In genomic region chr3:55207665-55208064, GRCm38 (mm10) we compare ENCODE assay signal across 26 mouse cellular contexts. TPM values are rescaled to one million over a fixed set of nuclear protein-coding genes. Genes with fewer than 3 reads are reported as not detected.
DNase-seq lines count a peak whose midpoint lies in the region; ATAC-seq and TF ChIP-seq lines count a peak whose summit lies in the region.
"Had no signal": no experiment of that assay in that cellular context is flagged by ENCODE, and none has a peak within 500 bp of the region (broad histone marks: within the 10 kb centered on the region; RNA-seq: fewer than 3 reads in every experiment).

No protein-coding gene starts in this region.

- H3K4me2 ChIP-seq in hindbrain, postnatal 0 days (ENCODE audit: low read depth, low read length): no peak overlapping the region
- H3K4me2 ChIP-seq in hindbrain, embryonic 11.5 days (replicated peaks; ENCODE audit: low read depth, low read length): no peak overlapping the region
- H3K4me2 ChIP-seq in midbrain, embryonic 15.5 days: no peak overlapping the region
- H3K4me2 ChIP-seq in midbrain, embryonic 13.5 days (replicated peaks): no peak overlapping the region
- H3K4me2 ChIP-seq in liver, postnatal 0 days (ENCODE audit: low read depth, low read length): no peak overlapping the region
- H3K4me2 ChIP-seq: heart, embryonic 12.5 days; hindbrain, embryonic 14.5 days; kidney, embryonic 15.5 days; limb, embryonic 12.5 days; liver, embryonic 13.5 days; stomach, embryonic 15.5 days had no signal

- no peak overlapping the region for H3K9ac ChIP-seq in hindbrain, postnatal 0 days (replicated peaks; ENCODE audit: low read length)
- no peak overlapping the region for H3K9ac ChIP-seq in hindbrain, embryonic 11.5 days (ENCODE audit: low read depth, low read length)
- no peak overlapping the region for H3K9ac ChIP-seq in midbrain, embryonic 15.5 days
- no peak overlapping the region for H3K9ac ChIP-seq in midbrain, embryonic 13.5 days (replicated peaks)
- H3K9ac ChIP-seq in liver, postnatal 0 days (replicated peaks): no peak overlapping the region
- H3K9ac ChIP-seq: heart, embryonic 12.5 days; hindbrain, embryonic 14.5 days; kidney, embryonic 15.5 days; limb, embryonic 12.5 days; liver, embryonic 13.5 days; stomach, embryonic 15.5 days had no signal

- DNase-seq in hindbrain, postnatal 0 days (ENCODE audit: low spot score): peak; percentile 42
- DNase-seq in hindbrain, embryonic 11.5 days (ENCODE audit: low spot score): no peak
- DNase-seq in NIH3T3 (ENCODE audit: low read depth): peak; percentile 57
- DNase-seq in kidney, adult 9 months: no peak
- DNase-seq in liver, postnatal 0 days: no peak
- DNase-seq: adrenal gland, postnatal 10 days; cerebellum, postnatal 14 days; heart, postnatal 14 days; kidney, postnatal 4 days; layer of hippocampus, adult 9-11 months; liver, embryonic 13.5 days; thymus, adult 2 months had no signal

- H3K9me3 ChIP-seq in hindbrain, postnatal 0 days (ENCODE audit: low read length): no peaks in the 10 kb centered on the region
- H3K9me3 ChIP-seq in hindbrain, embryonic 11.5 days (ENCODE audit: control insufficient read depth, low read length): no peaks in the 10 kb centered on the region
- no peaks in the 10 kb centered on the region for H3K9me3 ChIP-seq in midbrain, embryonic 15.5 days
- H3K9me3 ChIP-seq in midbrain, embryonic 13.5 days: no peaks in the 10 kb centered on the region
- no peaks in the 10 kb centered on the region for H3K9me3 ChIP-seq in liver, postnatal 0 days (ENCODE audit: low read length)
- H3K9me3 ChIP-seq: heart, embryonic 12.5 days; kidney, embryonic 15.5 days; liver, embryonic 13.5 days; stomach, embryonic 15.5 days had no signal

- TF ChIP-seq CTCF in hindbrain, postnatal 0 days (IDR thresholded peaks at IDR 0.05; ENCODE audit: low read depth): no peak
- no peak for TF ChIP-seq CTCF in liver, postnatal 0 days (IDR thresholded peaks at IDR 0.05; ENCODE audit: low read depth)

- peak; percentile 81 for ATAC-seq in hindbrain, postnatal 0 days
- no peak for ATAC-seq in hindbrain, embryonic 11.5 days (ENCODE audit: low FRiP score)
- peak; percentile 33; the same call in 1 of the 2 replicates for ATAC-seq in midbrain, embryonic 15.5 days (replicated peaks)
- ATAC-seq in midbrain, embryonic 13.5 days: no peak
- no peak for ATAC-seq in liver, postnatal 0 days
- ATAC-seq: activated CD4-positive, CD25-positive, alpha-beta regulatory T cell, adult 4 months; forebrain, embryonic 14.5 days; intestine, embryonic 16.5 days had no signal

- TF ChIP-seq EP300 in liver, postnatal 0 days (IDR thresholded peaks at IDR 0.05; ENCODE audit: low read depth): no peak

- H3K27ac ChIP-seq in hindbrain, postnatal 0 days: no peak overlapping the region
- no peak overlapping the region for H3K27ac ChIP-seq in hindbrain, embryonic 11.5 days (ENCODE audit: low read depth, low read length)
- no peak overlapping the region for H3K27ac ChIP-seq in midbrain, embryonic 15.5 days
- no peak overlapping the region for H3K27ac ChIP-seq in midbrain, embryonic 13.5 days
- no peak overlapping the region for H3K27ac ChIP-seq in liver, postnatal 0 days (ENCODE audit: low read depth)
- H3K27ac ChIP-seq: hindbrain, embryonic 14.5 days; kidney, embryonic 15.5 days; left cerebral cortex, adult 2 months; limb, embryonic 12.5 days; liver, embryonic 13.5 days; stomach, embryonic 15.5 days had no signal

- H3K4me1 ChIP-seq in hindbrain, postnatal 0 days (ENCODE audit: insufficient read depth, low read length): no peaks in the 10 kb centered on the region
- H3K4me1 ChIP-seq in hindbrain, embryonic 11.5 days (replicated peaks; ENCODE audit: control insufficient read depth, insufficient read depth, low read length): no peaks in the 10 kb centered on the region
- H3K4me1 ChIP-seq in midbrain, embryonic 15.5 days: peaks cover 5% of the 10 kb centered on the region; the same call in 1 of the 2 replicates
- H3K4me1 ChIP-seq in midbrain, embryonic 13.5 days (replicated peaks): peaks cover 16% of the 10 kb centered on the region
- no peaks in the 10 kb centered on the region for H3K4me1 ChIP-seq in liver, postnatal 0 days (ENCODE audit: insufficient read depth)
- H3K4me1 ChIP-seq: kidney, embryonic 15.5 days; limb, embryonic 12.5 days; liver, embryonic 13.5 days; stomach, embryonic 15.5 days had no signal

- no peaks in the 10 kb centered on the region for H3K36me3 ChIP-seq in hindbrain, postnatal 0 days (ENCODE audit: insufficient read depth, low read length)
- H3K36me3 ChIP-seq in hindbrain, embryonic 11.5 days (ENCODE audit: control insufficient read depth, insufficient read depth, low read length): no peaks in the 10 kb centered on the region
- H3K36me3 ChIP-seq in midbrain, embryonic 15.5 days (replicated peaks): no peaks in the 10 kb centered on the region
- H3K36me3 ChIP-seq in midbrain, embryonic 13.5 days: no peaks in the 10 kb centered on the region
- H3K36me3 ChIP-seq in liver, postnatal 0 days (replicated peaks; ENCODE audit: insufficient read depth, low read length): no peaks in the 10 kb centered on the region
- H3K36me3 ChIP-seq: heart, embryonic 12.5 days; kidney, embryonic 15.5 days; limb, embryonic 12.5 days; liver, embryonic 13.5 days; stomach, embryonic 15.5 days had no signal

- 46% methylated on average over 6 of the region's 6 CpGs for WGBS in hindbrain, postnatal 0 days
- 80% methylated on average over 6 of the region's 6 CpGs for WGBS in hindbrain, embryonic 11.5 days
- WGBS in midbrain, embryonic 15.5 days: 40% methylated on average over 6 of the region's 6 CpGs
- 53% methylated on average over 6 of the region's 6 CpGs for WGBS in midbrain, embryonic 13.5 days
- WGBS in liver, postnatal 0 days (ENCODE audit: insufficient replicate concordance): 67% methylated on average over 6 of the region's 6 CpGs

- no peak overlapping the region for H3K4me3 ChIP-seq in hindbrain, postnatal 0 days (ENCODE audit: low read length)
- no peak overlapping the region for H3K4me3 ChIP-seq in hindbrain, embryonic 11.5 days (ENCODE audit: low read depth, low read length)
- H3K4me3 ChIP-seq in midbrain, embryonic 15.5 days: no peak overlapping the region
- H3K4me3 ChIP-seq in midbrain, embryonic 13.5 days (replicated peaks): no peak overlapping the region
- no peak overlapping the region for H3K4me3 ChIP-seq in liver, postnatal 0 days (ENCODE audit: low read depth, low read length)
- H3K4me3 ChIP-seq: heart, embryonic 12.5 days; kidney, embryonic 15.5 days; left cerebral cortex, adult 2 months; limb, embryonic 12.5 days; liver, embryonic 13.5 days; stomach, embryonic 15.5 days had no signal

- no peaks in the 10 kb centered on the region for H3K27me3 ChIP-seq in hindbrain, postnatal 0 days (ENCODE audit: insufficient read depth, low read length)
- H3K27me3 ChIP-seq in hindbrain, embryonic 11.5 days (ENCODE audit: control insufficient read depth, insufficient read depth, low read length): no peaks in the 10 kb centered on the region
- no peaks in the 10 kb centered on the region for H3K27me3 ChIP-seq in midbrain, embryonic 15.5 days (replicated peaks)
- H3K27me3 ChIP-seq in midbrain, embryonic 13.5 days: no peaks in the 10 kb centered on the region
- no peaks in the 10 kb centered on the region for H3K27me3 ChIP-seq in liver, postnatal 0 days (ENCODE audit: insufficient read depth, low read length)
- H3K27me3 ChIP-seq: heart, embryonic 12.5 days; kidney, embryonic 15.5 days; limb, embryonic 12.5 days; liver, embryonic 13.5 days; stomach, embryonic 15.5 days had no signal

RNA-seq across cellular contexts. Expression of gene Sohlh2, which starts 25.8 kb away (rescaled TPM):
- total RNA-seq in hindbrain, postnatal 0 days (2014; rRNA removed): not detected in 2 replicates
- 0.08 TPM in 2 replicates for polyA plus RNA-seq in hindbrain, postnatal 0 days (2015; fragmentation: Nextera tagmentation; extraction: Ambion mirVana)
- not detected in 2 replicates for polyA plus RNA-seq in hindbrain, embryonic 11.5 days (2014; fragmentation: Nextera tagmentation; extraction: Ambion mirVana)
- polyA plus RNA-seq in midbrain, embryonic 15.5 days (2015; fragmentation: Nextera tagmentation; extraction: Ambion mirVana): 0.06 TPM in 1 of 2 replicates, not detected in the other
- polyA plus RNA-seq in midbrain, embryonic 13.5 days (2015; fragmentation: Nextera tagmentation; extraction: Ambion mirVana): not detected in 2 replicates
- not detected in 2 replicates for polyA plus RNA-seq in liver, postnatal 0 days (2015; fragmentation: Nextera tagmentation; extraction: Ambion mirVana)
- total RNA-seq: adrenal gland, postnatal 10 days; gastrocnemius, adult 18-20 months; heart, postnatal 14 days; left cerebral cortex, adult 2 months; megakaryocyte, adult 5-6 weeks had no signal
- polyA plus RNA-seq: activated CD4-positive, CD25-positive, alpha-beta regulatory T cell, adult 4 months; forebrain, embryonic 14.5 days; intestine, embryonic 16.5 days; kidney, embryonic 15.5 days; limb, embryonic 12.5 days; liver, embryonic 13.5 days; lung, postnatal 0 days; stomach, embryonic 15.5 days had no signal

RNA-seq across cellular contexts. Expression of gene Dclk1, which starts 34.5 kb away (rescaled TPM):
- total RNA-seq in hindbrain, postnatal 0 days (2014; rRNA removed): 213 and 250 TPM in 2 replicates
- 196 and 214 TPM in 2 replicates for polyA plus RNA-seq in hindbrain, postnatal 0 days (2015; fragmentation: Nextera tagmentation; extraction: Ambion mirVana)
- polyA plus RNA-seq in hindbrain, embryonic 11.5 days (2014; fragmentation: Nextera tagmentation; extraction: Ambion mirVana): 76.6 and 94.8 TPM in 2 replicates
- 308 and 336 TPM in 2 replicates for polyA plus RNA-seq in midbrain, embryonic 15.5 days (2015; fragmentation: Nextera tagmentation; extraction: Ambion mirVana)
- 238 and 242 TPM in 2 replicates for polyA plus RNA-seq in midbrain, embryonic 13.5 days (2015; fragmentation: Nextera tagmentation; extraction: Ambion mirVana)
- 0.11 and 0.28 TPM in 2 replicates for polyA plus RNA-seq in liver, postnatal 0 days (2015; fragmentation: Nextera tagmentation; extraction: Ambion mirVana)
- total RNA-seq: megakaryocyte, adult 5-6 weeks had no signal

Comparison
In these comparisons a context has a peak if more than half of its experiments do, and no peak if none do; other contexts are left out.
1. ATAC-seq: peak in hindbrain, postnatal 0 days (single experiment) and midbrain, embryonic 15.5 days (single experiment); none in hindbrain, embryonic 11.5 days (single experiment), midbrain, embryonic 13.5 days (single experiment) and liver, postnatal 0 days (single experiment).
2. DNase-seq: peak in hindbrain, postnatal 0 days (single experiment) and NIH3T3 (single experiment); none in hindbrain, embryonic 11.5 days (single experiment), kidney, adult 9 months (single experiment) and liver, postnatal 0 days (single experiment).
3. RNA of gene Dclk1, which starts 34.5 kb away (polyA plus RNA-seq): 308 to 336 TPM in midbrain, embryonic 15.5 days, 238 to 242 TPM in midbrain, embryonic 13.5 days, 196 to 214 TPM in hindbrain, postnatal 0 days and 76.6 to 94.8 TPM in hindbrain, embryonic 11.5 days; 0.11 to 0.28 TPM in liver, postnatal 0 days; every median in the first group is over 10 times any median in the second.